Mouse (Mus musculus) olfactory bulb, adult 2 months (tissue): ENCODE results near the gene Notch2.

Experiments used
- CTCF ChIP-seq: fragments of 200-500 bp; IDR thresholded peaks from 2 replicates; pipeline ENCODE4 v1.5.1; 2012; ENCODE audit warnings: low read depth, mild to moderate bottlenecking, low read length, moderate library complexity; ENCODE audit not compliant: insufficient read depth
- POLR2A ChIP-seq: fragments of 200-500 bp; IDR thresholded peaks from 2 replicates; pipeline ENCODE4 v1.6.1; 2012; ENCODE audit warnings: mild to moderate bottlenecking, low read depth, low read length, moderate library complexity; ENCODE audit not compliant: insufficient read depth

DNA sequence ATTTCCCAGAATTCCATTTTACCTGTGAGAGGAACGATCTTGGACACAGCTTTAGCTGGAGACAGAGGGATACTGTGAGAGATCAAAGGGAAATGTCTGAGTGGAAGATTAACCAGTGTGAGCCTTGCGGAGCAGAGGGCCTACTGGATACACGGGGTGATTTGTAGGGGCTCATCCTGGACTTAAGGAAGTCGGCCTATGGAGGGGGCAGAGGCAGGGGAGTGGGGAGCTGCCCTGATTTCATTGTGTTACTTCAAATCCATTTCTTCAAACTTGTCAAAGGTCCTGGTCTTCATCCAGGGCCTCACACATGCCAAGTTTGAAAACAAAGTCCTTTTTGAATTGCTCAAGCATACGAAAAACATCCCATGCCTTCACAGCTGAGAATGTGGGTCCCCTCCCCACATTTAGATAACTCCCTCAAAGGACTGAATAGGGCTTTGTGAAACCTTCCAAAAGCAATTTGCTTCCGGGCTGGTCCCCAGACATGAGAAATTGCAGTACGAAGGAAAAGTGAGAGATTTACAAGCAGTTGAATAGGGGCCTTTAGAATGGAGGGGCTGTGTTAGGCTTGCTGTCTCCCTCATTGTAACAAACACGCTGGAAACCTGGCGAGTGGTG, 91.6 kb downstream of the Notch2 start:
- TF ChIP-seq CTCF (no peak), POLR2A (no peak)
